Mouse (Mus musculus) liver, embryonic 15.5 days (tissue): ENCODE data around the gene Zmynd11. TPM values are rescaled to one million over a fixed set of nuclear protein-coding genes. Genes with fewer than 3 reads are reported as not detected.

Experiments
- ATAC-seq: fragments of 200-750 bp; cut with Nextera tagmentation; 2 replicates; pipeline ENCODE4 v1.8.0; 2017; ENCODE audit warnings: moderate number of reproducible peaks, mild to moderate bottlenecking, moderate library complexity; ENCODE audit not compliant: insufficient read depth
- H3K27ac ChIP-seq: fragments of 300-500 bp; sonication (generic); replicated peaks from 2 replicates; pipeline ENCODE4 v1.5.1; 2015; ENCODE audit warnings: mild to moderate bottlenecking, inconsistent platforms
- H3K27me3 ChIP-seq: fragments of 300-500 bp; sonication (generic); 2 replicates; pipeline ENCODE4 v1.6.1; 2015; ENCODE audit warnings: mild to moderate bottlenecking, inconsistent platforms
- H3K36me3 ChIP-seq: fragments of 300-500 bp; sonication (generic); replicated peaks from 2 replicates; pipeline ENCODE4 v1.6.1; 2015; ENCODE audit warnings: moderate library complexity, mild to moderate bottlenecking, inconsistent platforms
- H3K4me1 ChIP-seq: fragments of 300-500 bp; sonication (generic); replicated peaks from 2 replicates; pipeline ENCODE4 v1.6.1; 2015; ENCODE audit warnings: inconsistent platforms
- H3K4me2 ChIP-seq: fragments of 300-500 bp; sonication (generic); 2 replicates; pipeline ENCODE4 v1.6.1; 2015; ENCODE audit warnings: moderate library complexity, mild to moderate bottlenecking, inconsistent platforms
- H3K4me3 ChIP-seq: fragments of 300-500 bp; sonication (generic); replicated peaks from 2 replicates; pipeline ENCODE4 v1.5.1; 2015; ENCODE audit warnings: mild to moderate bottlenecking, inconsistent platforms
- H3K9ac ChIP-seq: fragments of 300-500 bp; sonication (generic); 2 replicates; pipeline ENCODE4 v1.6.1; 2015; ENCODE audit warnings: moderate library complexity, mild to moderate bottlenecking, inconsistent platforms
- H3K9me3 ChIP-seq: fragments of 300-500 bp; sonication (generic); replicated peaks from 2 replicates; pipeline ENCODE4 v1.6.1; 2016; ENCODE audit warnings: inconsistent platforms
- WGBS: fragments of 180-500 bp; shearing (Covaris S2); methylation state at CpG from one replicate; pipeline ENCODE4 v1.1.7; 2015; ENCODE audit warnings: mixed read lengths; ENCODE audit not compliant: insufficient replicate concordance; 5-methylcytosine and 5-hydroxymethylcytosine counted together
- polyA plus RNA-seq: library from polyadenylated mRNA; unstranded; fragments of >200 nt; fragmentation: Nextera tagmentation; extraction: Ambion mirVana; gene quantifications from 2 replicates; pipeline ENCODE4 v1.2.1, GENCODE M21; 2015

Zmynd11 gene
- polyA plus RNA-seq, 1 experiment from 2014 or later: 21.5 TPM

DNA sequence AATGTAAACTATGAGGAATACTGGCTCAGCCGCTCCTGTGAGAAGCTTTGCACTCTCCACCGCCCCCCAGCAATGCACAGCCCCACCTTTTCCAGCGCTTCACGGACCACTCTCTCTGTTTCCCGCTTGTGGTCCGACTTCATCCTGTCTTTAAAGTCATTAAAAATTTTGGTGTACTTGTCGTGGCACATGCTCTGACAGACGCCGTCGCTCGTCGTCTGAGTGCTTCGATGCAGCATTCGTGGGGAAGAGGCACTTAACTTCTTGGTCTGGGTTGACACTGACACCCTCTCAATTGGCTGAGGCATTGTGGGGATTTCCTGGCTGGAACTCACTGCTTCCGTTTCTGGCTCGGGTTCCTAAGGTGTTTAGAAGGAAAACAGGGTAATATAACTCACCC is 75.8 kb downstream of the Zmynd11 start:
- no peaks in the 10 kb centered on the region for H3K4me1 ChIP-seq
- H3K27ac ChIP-seq: no peak overlapping the region
- no peaks in the 10 kb centered on the region for H3K9me3 ChIP-seq
- no peaks in the 10 kb centered on the region for H3K27me3 ChIP-seq
- peaks cover 68% of the 10 kb centered on the region for H3K36me3 ChIP-seq
- no peak overlapping the region for H3K4me3 ChIP-seq
- ATAC-seq: no peak
- H3K9ac ChIP-seq: no peak overlapping the region
- H3K4me2 ChIP-seq: no peak overlapping the region
- WGBS: 85% methylated on average over 16 of the region's 16 CpGs

- Histone ChIP-seq H3K9me3 (no peaks in the 10 kb centered on the region), H3K4me2 (no peak overlapping the region), H3K27ac (no peak overlapping the region), H3K4me3 (no peak overlapping the region), H3K27me3 (no peaks in the 10 kb centered on the region), H3K36me3 (peaks cover 65% of the 10 kb centered on the region), H3K4me1 (no peaks in the 10 kb centered on the region), H3K9ac (no peak overlapping the region)
- ATAC-seq: no peak
- WGBS: 89% methylated on average over 11 of the region's 11 CpGs
Observed at GRCm38 (mm10) chr13:9686765-9687164, 78.4 kb downstream of the Zmynd11 start.

GRCm38 (mm10) chr13:9686261-9686660 is 78.9 kb downstream of the Zmynd11 start:
- Histone ChIP-seq H3K4me3 (no peak overlapping the region), H3K27ac (no peak overlapping the region), H3K9me3 (no peaks in the 10 kb centered on the region), H3K36me3 (peaks cover 63% of the 10 kb centered on the region), H3K4me1 (no peaks in the 10 kb centered on the region), H3K4me2 (no peak overlapping the region), H3K9ac (no peak overlapping the region), H3K27me3 (no peaks in the 10 kb centered on the region)
- no peak for ATAC-seq
- 82% methylated on average over 7 of the region's 7 CpGs for WGBS

- Histone ChIP-seq H3K4me3 (no peak overlapping the region), H3K9me3 (no peaks in the 10 kb centered on the region), H3K4me1 (no peaks in the 10 kb centered on the region), H3K27me3 (no peaks in the 10 kb centered on the region), H3K4me2 (no peak overlapping the region), H3K27ac (no peak overlapping the region), H3K9ac (no peak overlapping the region), H3K36me3 (peaks cover 45% of the 10 kb centered on the region)
- WGBS: 82% methylated on average over 11 of the region's 11 CpGs
- ATAC-seq: no peak
Observed at GRCm38 (mm10) chr13:9684153-9684923, 80.8 kb downstream of the Zmynd11 start.

DNA sequence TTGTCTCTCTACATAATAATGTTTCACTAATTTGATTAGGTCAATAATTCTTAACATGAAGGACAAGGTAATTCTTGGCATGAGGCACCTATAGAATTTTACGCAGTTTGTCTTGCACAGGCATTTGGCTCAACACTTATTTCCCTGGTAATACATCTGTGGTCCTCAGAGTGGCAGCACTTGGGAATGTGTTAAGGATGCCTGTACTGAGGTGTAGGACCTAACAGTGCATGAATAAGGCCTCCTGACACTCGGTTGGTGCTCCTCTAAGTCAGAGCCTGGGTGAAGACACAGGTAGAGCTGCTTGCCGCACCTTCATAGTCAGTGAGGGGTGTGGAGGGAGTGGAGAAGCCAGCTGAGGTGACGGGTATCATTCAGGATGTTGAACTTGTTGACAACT is 81.8 kb downstream of the Zmynd11 start:
- Histone ChIP-seq H3K27me3 (no peaks in the 10 kb centered on the region), H3K36me3 (peaks cover 34% of the 10 kb centered on the region)
- WGBS: 77% methylated on average over 4 of the region's 4 CpGs

GRCm38 (mm10) chr13:9681492-9681891 is 83.6 kb downstream of the Zmynd11 start:
- Histone ChIP-seq H3K9ac (no peak overlapping the region), H3K27me3 (no peaks in the 10 kb centered on the region), H3K4me2 (no peak overlapping the region), H3K36me3 (peaks cover 18% of the 10 kb centered on the region), H3K27ac (no peak overlapping the region), H3K9me3 (no peaks in the 10 kb centered on the region), H3K4me3 (no peak overlapping the region), H3K4me1 (no peaks in the 10 kb centered on the region)
- no peak for ATAC-seq
- WGBS: 84% methylated on average over 3 of the region's 3 CpGs

More for the DNA sequence above, 81.8 kb downstream of the Zmynd11 start:
- no peak overlapping the region for H3K4me3 ChIP-seq
- no peak overlapping the region for H3K9ac ChIP-seq
- no peak overlapping the region for H3K27ac ChIP-seq
- H3K9me3 ChIP-seq: no peaks in the 10 kb centered on the region
- ATAC-seq: no peak
- no peaks in the 10 kb centered on the region for H3K4me1 ChIP-seq
- H3K4me2 ChIP-seq: no peak overlapping the region

DNA sequence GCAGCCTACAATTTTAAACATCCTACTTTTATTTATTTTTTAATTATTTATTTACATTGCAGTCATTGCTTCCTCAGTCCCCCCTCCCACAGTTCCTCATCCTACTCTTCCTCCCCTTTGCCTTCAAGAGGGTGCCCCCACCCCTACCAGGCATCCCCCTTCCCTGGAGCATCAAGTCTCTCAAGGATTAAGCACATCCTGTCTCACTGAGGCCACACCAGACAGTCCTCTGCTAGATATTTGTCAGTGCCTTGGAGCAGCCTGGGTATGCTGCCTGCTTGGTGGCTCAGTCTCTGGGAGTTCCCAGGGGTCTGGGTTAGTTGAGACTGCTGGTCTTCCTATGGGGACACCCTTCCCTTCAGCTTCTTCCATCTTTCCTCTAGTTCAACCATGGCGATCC is 91.0 kb downstream of the Zmynd11 start:
- ATAC-seq: no peak
- 50% methylated on average over 1 of the region's 1 CpGs for WGBS
- H3K36me3 ChIP-seq: no peaks in the 10 kb centered on the region
- H3K27me3 ChIP-seq: no peaks in the 10 kb centered on the region
- no peak overlapping the region for H3K9ac ChIP-seq
- no peak overlapping the region for H3K27ac ChIP-seq
- no peak overlapping the region for H3K4me3 ChIP-seq
- no peaks in the 10 kb centered on the region for H3K9me3 ChIP-seq
- H3K4me2 ChIP-seq: no peak overlapping the region
- no peaks in the 10 kb centered on the region for H3K4me1 ChIP-seq

- Histone ChIP-seq H3K9ac (no peak overlapping the region), H3K4me2 (no peak overlapping the region), H3K4me1 (no peaks in the 10 kb centered on the region), H3K4me3 (no peak overlapping the region), H3K27ac (no peak overlapping the region), H3K27me3 (no peaks in the 10 kb centered on the region), H3K36me3 (no peaks in the 10 kb centered on the region), H3K9me3 (no peaks in the 10 kb centered on the region)
- no peak for ATAC-seq
- WGBS: 74% methylated on average over 5 of the region's 5 CpGs
Observed at GRCm38 (mm10) chr13:9669246-9669645, 95.9 kb downstream of the Zmynd11 start.

GRCm38 (mm10) chr13:9667954-9668496 is 97.1 kb downstream of the Zmynd11 start:
- Histone ChIP-seq H3K27me3 (no peaks in the 10 kb centered on the region), H3K4me3 (no peak overlapping the region), H3K27ac (no peak overlapping the region), H3K9ac (no peak overlapping the region), H3K4me2 (no peak overlapping the region), H3K36me3 (no peaks in the 10 kb centered on the region), H3K4me1 (no peaks in the 10 kb centered on the region), H3K9me3 (no peaks in the 10 kb centered on the region)
- WGBS: 68% methylated on average over 7 of the region's 7 CpGs
- ATAC-seq: no peak

GRCm38 (mm10) chr13:9663593-9663992 is 101.5 kb downstream of the Zmynd11 start:
- Histone ChIP-seq H3K4me1 (peaks cover 4% of the 10 kb centered on the region; the same call in 1 of the 2 replicates), H3K4me2 (no peak overlapping the region), H3K9me3 (no peaks in the 10 kb centered on the region), H3K36me3 (no peaks in the 10 kb centered on the region), H3K27ac (no peak overlapping the region), H3K9ac (no peak overlapping the region), H3K4me3 (no peak overlapping the region), H3K27me3 (no peaks in the 10 kb centered on the region)
- no peak for ATAC-seq
- 71% methylated on average over 1 of the region's 1 CpGs for WGBS

DNA sequence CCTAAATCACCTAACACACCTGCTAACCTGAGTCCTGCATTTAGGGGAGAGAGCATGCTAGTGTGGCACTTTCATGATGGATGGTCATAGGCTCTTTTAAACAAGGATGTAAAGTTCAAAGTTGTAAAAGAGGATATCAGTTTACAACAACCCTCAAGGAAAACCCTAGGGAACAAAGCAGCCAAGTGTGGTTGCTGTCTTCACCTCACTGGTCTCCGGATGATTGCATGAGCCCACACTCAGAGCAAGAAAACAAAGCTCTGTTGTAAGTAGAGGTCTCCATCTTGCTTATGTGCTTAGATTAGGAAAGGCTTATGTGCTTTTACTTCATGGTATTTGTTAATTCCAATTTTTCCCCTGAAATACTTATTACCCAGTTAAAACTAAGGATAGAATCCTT is 104.4 kb downstream of the Zmynd11 start:
- H3K4me1 ChIP-seq: peaks cover 4% of the 10 kb centered on the region; the same call in 1 of the 2 replicates
- no peak overlapping the region for H3K9ac ChIP-seq
- ATAC-seq: no peak
- no peak overlapping the region for H3K27ac ChIP-seq
- H3K27me3 ChIP-seq: no peaks in the 10 kb centered on the region
- H3K4me2 ChIP-seq: no peak overlapping the region
- 80% methylated on average over 1 of the region's 1 CpGs for WGBS
- H3K36me3 ChIP-seq: no peaks in the 10 kb centered on the region
- H3K4me3 ChIP-seq: no peak overlapping the region
- H3K9me3 ChIP-seq: no peaks in the 10 kb centered on the region
